ENCODE assay signal across 8 mouse cellular contexts in the genomic region with DNA sequence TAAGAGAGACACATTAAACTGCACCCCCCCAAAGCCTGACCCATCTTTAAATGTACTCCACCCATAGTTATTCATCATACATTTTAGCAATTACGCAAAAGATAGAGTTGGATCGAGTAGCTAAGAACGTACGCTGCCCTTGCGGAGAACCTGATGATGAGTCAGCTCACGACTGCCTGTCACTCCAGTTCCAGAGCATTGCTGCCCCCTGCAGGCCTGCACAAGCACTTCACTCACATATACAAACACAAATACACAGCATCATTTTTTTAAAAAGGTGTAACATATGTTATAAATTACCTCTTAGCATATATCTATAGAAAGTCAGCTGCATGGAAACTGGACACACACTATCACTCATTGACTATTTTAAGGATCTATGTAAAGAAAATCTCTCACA. TPM values are rescaled to one million over a fixed set of nuclear protein-coding genes. Genes with fewer than 3 reads are reported as not detected.
DNase-seq lines count a peak whose midpoint lies in the region; ATAC-seq and TF ChIP-seq lines count a peak whose summit lies in the region.

No protein-coding gene starts in this region.

- TF ChIP-seq CTCF in small intestine, adult 2 months (IDR thresholded peaks at IDR 0.05; ENCODE audit: extremely low read depth, insufficient read length, insufficient replicate concordance, low read depth, low read length): peak; percentile 18; the same call in 1 of the 2 replicates

- H3K36me3 ChIP-seq in small intestine, adult 2 months (ENCODE audit: control insufficient read depth, insufficient read depth, low read length): no peaks in the 10 kb centered on the region
- H3K36me3 ChIP-seq in midbrain, embryonic 15.5 days (replicated peaks): no peaks in the 10 kb centered on the region

- no peaks in the 10 kb centered on the region for H3K4me1 ChIP-seq in small intestine, adult 2 months (ENCODE audit: control insufficient read depth, insufficient read depth, insufficient read length, low read length)
- H3K4me1 ChIP-seq in midbrain, embryonic 15.5 days: no peaks in the 10 kb centered on the region

- TF ChIP-seq POLR2A in small intestine, adult 2 months (IDR thresholded peaks at IDR 0.05; ENCODE audit: low read depth, low read length): no peak

- peak; percentile 22 for DNase-seq in heart, postnatal 4 days
- DNase-seq in heart, postnatal 36 days: no peak
- peak; percentile 30 for DNase-seq in 3T3-L1 (ENCODE audit: low read depth, low spot score)
- peak; percentile 30 for DNase-seq in adrenal gland, postnatal 10 days
- peak; percentile 43 for DNase-seq in gastrocnemius, adult 18-20 months (ENCODE audit: low spot score)
- no peak for DNase-seq in urinary bladder, postnatal 36 days (ENCODE audit: low spot score in 2 of 2)

- intact Hi-C loops in heart, postnatal 36 days (cut with DNase I): no loop called here

- 65% methylated on average over 6 of the region's 6 CpGs for WGBS in small intestine, adult 2 months
- 65% methylated on average over 6 of the region's 6 CpGs for WGBS in midbrain, embryonic 15.5 days

- H3K4me3 ChIP-seq in small intestine, adult 2 months (ENCODE audit: low read depth, low read length): no peak overlapping the region
- H3K4me3 ChIP-seq in midbrain, embryonic 15.5 days: no peak overlapping the region

- ATAC-seq in midbrain, embryonic 15.5 days (replicated peaks): no peak

- no peaks in the 10 kb centered on the region for H3K27me3 ChIP-seq in small intestine, adult 2 months (ENCODE audit: control insufficient read depth, insufficient read depth, low read length)
- H3K27me3 ChIP-seq in midbrain, embryonic 15.5 days (replicated peaks): no peaks in the 10 kb centered on the region

- H3K9me3 ChIP-seq in midbrain, embryonic 15.5 days: no peaks in the 10 kb centered on the region

- H3K4me2 ChIP-seq in midbrain, embryonic 15.5 days: no peak overlapping the region

- no peak overlapping the region for H3K9ac ChIP-seq in midbrain, embryonic 15.5 days

- no peak overlapping the region for H3K27ac ChIP-seq in small intestine, adult 2 months (ENCODE audit: insufficient read depth, low read depth, low read length)
- H3K27ac ChIP-seq in midbrain, embryonic 15.5 days: no peak overlapping the region

RNA-seq across cellular contexts. Expression of a gene that starts 29.9 kb away (rescaled TPM):
- under 1 TPM; 0.11 to 0.26 TPM for total RNA-seq in heart, postnatal 4 days (2021)
- total RNA-seq in heart, postnatal 36 days (2021): under 1 TPM; 0.08 to 0.22 TPM
- 1 to 10 TPM in 1 of 2 experiments, under 1 TPM in 1; 0.84 to 2.5 TPM for total RNA-seq in adrenal gland, postnatal 10 days (2021)
- total RNA-seq in gastrocnemius, adult 18-20 months (2021): 100 to 1,000 TPM in 1 of 2 experiments, 10 to 100 TPM in 1; 80.6 to 114 TPM
- polyA plus RNA-seq in small intestine, adult 2 months (2012; rRNA removed): 0.03 and 0.10 TPM in 2 replicates
- 1.2 and 1.6 TPM in 2 replicates for polyA plus RNA-seq in midbrain, embryonic 15.5 days (2015; fragmentation: Nextera tagmentation; extraction: Ambion mirVana)

Comparison
In these comparisons a context has a peak if more than half of its experiments do, and no peak if none do; other contexts are left out.
1. DNase-seq: peak in heart, postnatal 4 days (single experiment), 3T3-L1 (single experiment), adrenal gland, postnatal 10 days (single experiment) and gastrocnemius, adult 18-20 months (single experiment); none in heart, postnatal 36 days (0 of 2) and urinary bladder, postnatal 36 days (0 of 2).
2. RNA of a gene that starts 29.9 kb away (total RNA-seq): 80.6 to 114 TPM in gastrocnemius, adult 18-20 months; 0.84 to 2.5 TPM in adrenal gland, postnatal 10 days, 0.11 to 0.26 TPM in heart, postnatal 4 days and 0.08 to 0.22 TPM in heart, postnatal 36 days; every median in the first group is over 10 times any median in the second.